Mouse (Mus musculus): ENCODE results near the gene Cpt1b.

- TF ChIP-seq CTCF (IDR thresholded peaks at IDR 0.05; ENCODE audit: insufficient read depth, low read depth, low read length) (no peak), POLR2A (IDR thresholded peaks at IDR 0.05; ENCODE audit: insufficient read depth, low read depth, low read length) (no peak)
These were observed 3.7 kb downstream of the Cpt1b start for GRCm38 (mm10) chr15:89421938-89422337.

Data from olfactory bulb, adult 2 months (tissue).